24 mouse cellular contexts compared by ENCODE assay signal in genomic region chr1:187285735-187286134, GRCm38 (mm10).
A peak's percentile ranks its signal among the peaks of the same experiment; 100 is the strongest.
DNase-seq lines count a peak whose midpoint lies in the region; ATAC-seq and TF ChIP-seq lines count a peak whose summit lies in the region.
"Had no signal": no experiment of that assay in that cellular context is flagged by ENCODE, and none has a peak within 500 bp of the region (broad histone marks: within the 10 kb centered on the region; RNA-seq: fewer than 3 reads in every experiment).

No protein-coding gene starts in this region.

- no peaks in the 10 kb centered on the region for H3K27me3 ChIP-seq in thymus, adult 2 months (ENCODE audit: control insufficient read depth, insufficient read depth, low read length)
- H3K27me3 ChIP-seq: embryonic facial prominence, embryonic 15.5 days; forebrain, embryonic 15.5 days; liver, embryonic 13.5 days; neural tube, embryonic 13.5 days had no signal

- no peak for TF ChIP-seq CTCF in thymus, adult 2 months (IDR thresholded peaks at IDR 0.05; ENCODE audit: borderline replicate concordance, control insufficient read depth, extremely low read depth, insufficient read depth, low read length, poor library complexity)

- no peak for DNase-seq in frontal cortex, postnatal 36 days (ENCODE audit: low spot score in 2 of 2)
- peak; percentile 13 for DNase-seq in left cerebral cortex, postnatal 4 days
- no peak for DNase-seq in left cerebral cortex, adult 8-10 months (ENCODE audit: low spot score in 2 of 2)
- DNase-seq in testis, postnatal 10 days (ENCODE audit: low spot score) = peak; percentile 60
- no peak for DNase-seq in testis, postnatal 14 days (ENCODE audit: low spot score)
- no peak for DNase-seq in thymus, adult 2 months
- DNase-seq: cerebellum, adult 11 months; cerebellum, adult 9-11 months; kidney, adult 9 months; kidney, postnatal 14 days; liver, embryonic 13.5 days; lung, adult 2 months; retina, postnatal 1 day; spleen, adult 18-20 months; thymus, postnatal 36 days had no signal

- H3K36me3 ChIP-seq in thymus, adult 2 months (ENCODE audit: control insufficient read depth, insufficient read depth, low read length) = no peaks in the 10 kb centered on the region
- H3K36me3 ChIP-seq: embryonic facial prominence, embryonic 15.5 days; forebrain, embryonic 15.5 days; liver, embryonic 13.5 days; neural tube, embryonic 13.5 days had no signal

- ATAC-seq in frontal cortex, adult (ENCODE audit: low TSS enrichment) = peak; percentile 84
- ATAC-seq: forebrain, embryonic 15.5 days; hindbrain, postnatal 0 days; intestine, embryonic 16.5 days; midbrain, embryonic 16.5 days had no signal

- no peak for TF ChIP-seq POLR2A in thymus, adult 2 months (IDR thresholded peaks at IDR 0.05; ENCODE audit: control insufficient read depth, extremely low read depth, insufficient read depth, low read length, poor library complexity)

- 95% methylated on average over 8 of the region's 8 CpGs for WGBS in thymus, adult 2 months

- intact Hi-C loops in left cerebral cortex, postnatal 4 days (cut with DNase I) = no loop called here

- H3K4me3 ChIP-seq in thymus, adult 2 months (ENCODE audit: control insufficient read depth, insufficient read depth, low read length) = no peak overlapping the region
- H3K4me3 ChIP-seq: embryonic facial prominence, embryonic 15.5 days; forebrain, embryonic 15.5 days; liver, embryonic 13.5 days; myocyte; neural tube, embryonic 13.5 days had no signal

- no peak overlapping the region for H3K27ac ChIP-seq in thymus, adult 2 months (ENCODE audit: control insufficient read depth, insufficient read depth, low read length)
- H3K27ac ChIP-seq: embryonic facial prominence, embryonic 15.5 days; forebrain, embryonic 15.5 days; hindbrain, postnatal 0 days; liver, embryonic 13.5 days; macrophage had no signal

- peaks cover 5% of the 10 kb centered on the region; the same call in 1 of the 2 replicates for H3K4me1 ChIP-seq in thymus, adult 2 months (replicated peaks; ENCODE audit: control insufficient read depth, insufficient read depth, low read length)
- H3K4me1 ChIP-seq: embryonic facial prominence, embryonic 15.5 days; liver, embryonic 13.5 days had no signal

Comparison
In these comparisons a context has a peak if more than half of its experiments do, and no peak if none do; other contexts are left out.
1. DNase-seq: peak in left cerebral cortex, postnatal 4 days (single experiment) and testis, postnatal 10 days (single experiment); none in frontal cortex, postnatal 36 days (0 of 2), left cerebral cortex, adult 8-10 months (0 of 2), testis, postnatal 14 days (single experiment) and thymus, adult 2 months (single experiment).